Mouse (Mus musculus) mature B cell (primary cell): ENCODE data around the gene Ifna14.
"Not testable (repeated sequence)": the region's sequence is repeated elsewhere in the genome, so short reads cannot be mapped to it uniquely, and the experiment has no call there.

Experiments used
- in situ Hi-C: fragments of 300-500 bp; cut with MboI; formaldehyde crosslinking; loops from 2 replicates; pipeline ENCODE4 v1.14.3; 2019

Gene Ifna14

GRCm38 (mm10) chr4:88571698-88572097 is at the start of gene Ifna14:
TSS of gene Ifna14 (minus strand) at chr4:88571798.
- in situ Hi-C loops: no loop called here

- in situ Hi-C loops: no loop called here
Measured at GRCm38 (mm10) chr4:88603276-88603675, 31.7 kb upstream of the Ifna14 start, which contains the start of gene Ifna12. TSS of gene Ifna12 (minus strand) at chr4:88603376.

GRCm38 (mm10) chr4:88592285-88592684 is 20.7 kb upstream of the Ifna14 start, which contains the start of gene Ifna9:
TSS of gene Ifna9 (minus strand) at chr4:88592385.
- in situ Hi-C loops: no loop called here

- in situ Hi-C loops: no loop called here
Measured at GRCm38 (mm10) chr4:88561791-88562190, 9.8 kb downstream of the Ifna14 start.

GRCm38 (mm10) chr4:88558145-88558544 is 13.5 kb downstream of the Ifna14 start, which contains the start of gene Ifna15:
TSS of gene Ifna15 (minus strand) at chr4:88558245.
- in situ Hi-C loops: not testable (repeated sequence)

- in situ Hi-C loops: no loop called here
Measured at GRCm38 (mm10) chr4:88550161-88550945, 21.2 kb downstream of the Ifna14 start.

- in situ Hi-C loops: loop anchor here (25.0 kb wide), 1 partner anchor 1186 kb away; no protein-coding TSS in a partner anchor
Measured at GRCm38 (mm10) chr4:88547986-88548385, 23.6 kb downstream of the Ifna14 start.

GRCm38 (mm10) chr4:88543649-88544234 is 27.9 kb downstream of the Ifna14 start:
- in situ Hi-C loops: loop anchor here (25.0 kb wide), 1 partner anchor 1181 kb away; no protein-coding TSS in a partner anchor

GRCm38 (mm10) chr4:88537328-88537727 is 34.3 kb downstream of the Ifna14 start:
- in situ Hi-C loops: loop anchor here (25.0 kb wide), 1 partner anchor 1175 kb away; no protein-coding TSS in a partner anchor

- in situ Hi-C loops: loop anchor here (25.0 kb wide), 1 partner anchor 1174 kb away; no protein-coding TSS in a partner anchor
Measured at GRCm38 (mm10) chr4:88536640-88537039, 35.0 kb downstream of the Ifna14 start.

GRCm38 (mm10) chr4:88535742-88536141 is 35.9 kb downstream of the Ifna14 start:
- in situ Hi-C loops: loop anchor here (25.0 kb wide), 1 partner anchor 1173 kb away; no protein-coding TSS in a partner anchor

- in situ Hi-C loops: loop anchor here (25.0 kb wide), 1 partner anchor 1173 kb away; no protein-coding TSS in a partner anchor
Measured at GRCm38 (mm10) chr4:88534903-88535302, 36.7 kb downstream of the Ifna14 start.

- in situ Hi-C loops: loop anchor here (25.0 kb wide), 1 partner anchor 1171 kb away; no protein-coding TSS in a partner anchor
Measured at GRCm38 (mm10) chr4:88533499-88533898, 38.1 kb downstream of the Ifna14 start.

- in situ Hi-C loops: loop anchor here (25.0 kb wide), 1 partner anchor 1169 kb away; no protein-coding TSS in a partner anchor
Measured at GRCm38 (mm10) chr4:88530892-88531291, 40.7 kb downstream of the Ifna14 start.

GRCm38 (mm10) chr4:88530271-88530670 is 41.3 kb downstream of the Ifna14 start:
- in situ Hi-C loops: loop anchor here (25.0 kb wide), 1 partner anchor 1168 kb away; no protein-coding TSS in a partner anchor

GRCm38 (mm10) chr4:88526379-88527049 is 45.1 kb downstream of the Ifna14 start:
- in situ Hi-C loops: loop anchor here (25.0 kb wide), 1 partner anchor 1164 kb away; no protein-coding TSS in a partner anchor

- in situ Hi-C loops: loop anchor here (25.0 kb wide), 1 partner anchor 1163 kb away; no protein-coding TSS in a partner anchor
Measured at GRCm38 (mm10) chr4:88525393-88525792, 46.2 kb downstream of the Ifna14 start.

- in situ Hi-C loops: no loop called here
Measured at GRCm38 (mm10) chr4:88523241-88523640, 48.4 kb downstream of the Ifna14 start.

- in situ Hi-C loops: no loop called here
Measured at GRCm38 (mm10) chr4:88522674-88523073, 48.9 kb downstream of the Ifna14 start, which contains the start of gene Ifnb1. TSS of gene Ifnb1 (minus strand) at chr4:88522774.
